Mouse (Mus musculus) testis, adult 2 months (tissue): ENCODE results near the gene Gsg1. TPM values are rescaled to one million over a fixed set of nuclear protein-coding genes. Genes with fewer than 3 reads are reported as not detected.

Source experiments
- H3K27ac ChIP-seq: fragments of 200-500 bp; 2 replicates; pipeline ENCODE4 v1.5.1; 2012; ENCODE audit warnings: low read depth, low read length; ENCODE audit not compliant: control insufficient read depth, insufficient read depth
- H3K27me3 ChIP-seq: fragments of 200-500 bp; 2 replicates; pipeline ENCODE4 v1.6.1; 2012; ENCODE audit warnings: mild to moderate bottlenecking, low read length, moderate library complexity; ENCODE audit not compliant: control insufficient read depth, insufficient read depth
- H3K36me3 ChIP-seq: fragments of 200-500 bp; 2 replicates; pipeline ENCODE4 v1.6.1; 2012; ENCODE audit warnings: mild to moderate bottlenecking, low read length; ENCODE audit not compliant: control insufficient read depth, insufficient read depth
- H3K4me1 ChIP-seq: fragments of 200-500 bp; 2 replicates; pipeline ENCODE4 v1.6.1; 2012; ENCODE audit warnings: low read length; ENCODE audit not compliant: control insufficient read depth, insufficient read depth
- H3K4me3 ChIP-seq: fragments of 200-500 bp; 2 replicates; pipeline ENCODE4 v1.5.1; 2012; ENCODE audit warnings: low read depth, mild to moderate bottlenecking, low read length, moderate library complexity, mixed read lengths; ENCODE audit not compliant: control insufficient read depth
- CTCF ChIP-seq: fragments of 200-500 bp; IDR thresholded peaks from 2 replicates; pipeline ENCODE4 v1.5.1; 2012; ENCODE audit warnings: low read depth, mild to moderate bottlenecking, inconsistent platforms, low read length, moderate library complexity; ENCODE audit not compliant: control insufficient read depth, insufficient read depth, insufficient replicate concordance
- POLR2A ChIP-seq: fragments of 200-500 bp; IDR thresholded peaks from 2 replicates; pipeline ENCODE4 v1.6.1; 2012; ENCODE audit warnings: low read depth, mild to moderate bottlenecking, inconsistent platforms, low read length, moderate library complexity; ENCODE audit not compliant: control insufficient read depth
- polyA plus RNA-seq: library from polyadenylated mRNA; depleted of rRNA; stranded (reverse); fragments of >200 nt; gene quantifications from 2 replicates; pipeline ENCODE4 v1.2.3, GENCODE M21; 2012; rRNA removed

The Gsg1 gene
- polyA plus RNA-seq = 4,178 and 4,188 TPM in 2 replicates

DNA sequence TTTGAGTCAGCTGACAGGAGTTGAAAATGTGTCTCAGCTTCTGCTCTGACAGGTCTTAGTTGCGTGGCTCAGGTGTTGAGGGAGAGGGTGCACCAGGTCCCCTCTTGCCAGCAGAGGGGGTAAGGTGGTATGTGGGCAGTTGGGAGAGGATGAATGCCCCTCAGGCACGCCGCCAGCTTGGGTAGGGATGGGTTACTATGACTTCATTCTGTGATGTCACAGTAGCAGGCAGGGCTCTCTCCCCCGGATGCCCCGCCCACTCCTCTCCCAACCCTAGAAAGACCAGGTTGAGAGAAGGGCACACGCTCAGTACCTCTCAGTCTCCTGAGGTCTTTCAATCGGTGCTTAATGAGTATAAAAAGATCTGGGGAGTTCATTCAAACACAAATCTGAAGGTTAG, at the start of gene Gsg1:
Gene Gsg1 (minus strand): TSS at position 199 of the 400 bp plus-strand sequence.
- H3K27me3 ChIP-seq = no peaks in the 10 kb centered on the region; the same call in 1 of the 2 replicates
- peaks cover 10% of the 10 kb centered on the region for H3K4me1 ChIP-seq
- H3K27ac ChIP-seq = peak within 1 kb of the TSS; percentile 85
- H3K36me3 ChIP-seq = no peaks in the 10 kb centered on the region
- no peak for TF ChIP-seq CTCF
- peak; percentile 97; the same call in 1 of the 2 replicates for TF ChIP-seq POLR2A
- H3K4me3 ChIP-seq = peak within 1 kb of the TSS; percentile 80

DNA sequence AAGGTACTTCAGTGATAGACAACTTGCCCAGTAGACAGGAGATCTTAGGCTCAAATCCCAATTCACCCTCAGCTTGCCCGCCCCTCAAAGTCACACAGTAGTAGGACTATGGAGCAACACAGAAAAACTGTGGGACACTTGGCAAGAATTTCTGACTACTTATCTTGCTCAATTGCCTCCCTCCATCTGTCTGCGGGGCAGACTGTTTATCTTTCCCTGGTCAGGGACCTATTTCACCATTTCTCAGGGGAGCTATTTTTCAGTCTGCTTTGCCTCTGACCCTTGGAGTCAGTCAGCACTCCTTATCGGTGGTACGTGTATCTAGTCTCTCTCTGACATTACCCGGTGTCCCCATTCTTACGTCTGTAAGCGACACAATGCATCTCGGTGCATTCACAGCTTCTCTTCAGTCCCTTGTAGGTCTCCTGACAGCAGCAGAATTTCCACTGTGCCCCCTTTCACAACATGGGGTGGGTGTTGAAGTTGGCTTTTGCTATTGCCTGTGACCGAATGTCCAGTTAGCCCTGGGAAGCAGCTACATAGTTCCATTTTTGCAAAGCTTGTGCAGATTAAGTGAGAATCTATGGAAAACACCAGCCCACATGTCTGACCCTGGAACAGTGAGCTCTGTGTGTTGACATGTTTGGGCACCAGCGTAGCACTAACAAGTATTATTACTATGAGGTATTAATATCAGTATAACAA, 48.4 kb upstream of the Gsg1 start:
- no peaks in the 10 kb centered on the region for H3K27me3 ChIP-seq
- TF ChIP-seq CTCF (no peak), POLR2A (no peak)
- H3K27ac ChIP-seq = no peak overlapping the region
- no peak overlapping the region for H3K4me3 ChIP-seq
- no peaks in the 10 kb centered on the region for H3K4me1 ChIP-seq
- H3K36me3 ChIP-seq = no peaks in the 10 kb centered on the region

DNA sequence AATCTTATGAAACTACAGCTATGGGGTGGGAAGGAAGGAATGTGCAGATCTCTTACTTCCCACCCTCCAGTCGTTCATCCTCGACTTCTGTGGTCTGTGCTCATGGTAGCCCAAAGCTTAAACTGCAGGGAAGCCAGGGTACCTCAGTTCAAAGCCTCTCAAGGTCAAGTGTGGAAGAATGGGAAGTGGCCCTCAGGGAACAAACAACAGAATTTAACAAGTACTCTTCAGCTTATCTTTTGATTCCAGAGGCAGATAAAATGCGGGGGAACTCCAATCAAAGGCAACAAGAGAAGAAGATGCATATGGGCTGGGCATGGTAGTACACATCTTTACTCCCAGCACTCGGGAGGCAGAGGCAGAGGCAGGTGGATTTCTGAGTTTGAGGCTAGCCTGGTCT, 46.3 kb upstream of the Gsg1 start:
- Histone ChIP-seq H3K36me3 (no peaks in the 10 kb centered on the region), H3K27me3 (no peaks in the 10 kb centered on the region), H3K4me3 (no peak overlapping the region), H3K27ac (no peak overlapping the region), H3K4me1 (peaks cover 7% of the 10 kb centered on the region; the same call in 1 of the 2 replicates)
- TF ChIP-seq CTCF = no peak
- no peak for TF ChIP-seq POLR2A

DNA sequence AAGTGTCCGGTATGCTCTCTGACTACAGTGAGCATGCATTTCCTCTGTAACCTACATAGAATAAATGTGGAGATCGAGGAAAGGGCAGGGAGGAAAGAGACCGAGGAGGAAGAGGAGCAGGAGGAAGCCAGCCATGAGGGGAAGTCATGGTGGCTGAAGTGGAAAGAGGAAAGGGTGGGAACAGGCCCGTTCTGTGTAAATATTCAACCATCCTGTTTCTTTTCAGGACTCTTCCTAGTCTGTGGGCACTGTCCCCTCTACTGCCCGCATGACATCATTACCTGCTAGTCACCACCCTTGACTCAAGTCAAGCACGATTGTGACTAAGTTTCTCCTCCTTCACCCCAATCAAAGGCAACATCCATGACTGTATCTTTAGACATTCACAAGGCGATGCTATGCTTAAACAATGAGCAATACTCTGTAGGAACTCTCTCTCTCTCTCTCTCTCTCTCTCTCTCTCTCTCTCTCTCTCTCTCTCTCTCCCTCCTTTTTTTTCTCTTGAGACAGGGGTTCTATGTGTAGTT, 44.9 kb upstream of the Gsg1 start:
- Histone ChIP-seq H3K27me3 (no peaks in the 10 kb centered on the region), H3K36me3 (no peaks in the 10 kb centered on the region), H3K27ac (no peak overlapping the region), H3K4me1 (peaks cover 7% of the 10 kb centered on the region; the same call in 1 of the 2 replicates), H3K4me3 (no peak overlapping the region)
- TF ChIP-seq POLR2A (no peak), CTCF (no peak)

DNA sequence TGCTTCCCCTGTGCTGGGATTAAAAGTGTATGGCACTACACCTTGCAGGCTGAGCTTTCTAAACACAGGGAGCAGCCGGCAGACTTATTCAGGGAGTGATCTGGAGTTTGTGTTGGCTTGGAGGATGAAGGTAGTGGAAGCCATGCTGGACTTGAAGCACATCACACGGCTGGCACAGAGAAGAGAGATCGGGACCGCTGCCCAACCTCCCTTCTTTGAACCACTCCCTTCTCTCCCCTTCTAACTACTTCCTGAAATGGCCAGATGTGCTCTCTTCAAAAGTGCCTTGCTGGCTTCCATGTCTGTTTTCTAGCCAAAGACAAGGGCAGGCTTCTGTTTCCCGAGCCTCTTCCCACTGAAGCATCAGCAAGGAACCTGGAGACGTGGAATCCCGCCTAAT, 43.4 kb upstream of the Gsg1 start:
- Histone ChIP-seq H3K27ac (no peak overlapping the region), H3K36me3 (no peaks in the 10 kb centered on the region), H3K4me3 (no peak overlapping the region), H3K27me3 (no peaks in the 10 kb centered on the region), H3K4me1 (peaks cover 7% of the 10 kb centered on the region; the same call in 1 of the 2 replicates)
- TF ChIP-seq POLR2A (no peak), CTCF (no peak)

DNA sequence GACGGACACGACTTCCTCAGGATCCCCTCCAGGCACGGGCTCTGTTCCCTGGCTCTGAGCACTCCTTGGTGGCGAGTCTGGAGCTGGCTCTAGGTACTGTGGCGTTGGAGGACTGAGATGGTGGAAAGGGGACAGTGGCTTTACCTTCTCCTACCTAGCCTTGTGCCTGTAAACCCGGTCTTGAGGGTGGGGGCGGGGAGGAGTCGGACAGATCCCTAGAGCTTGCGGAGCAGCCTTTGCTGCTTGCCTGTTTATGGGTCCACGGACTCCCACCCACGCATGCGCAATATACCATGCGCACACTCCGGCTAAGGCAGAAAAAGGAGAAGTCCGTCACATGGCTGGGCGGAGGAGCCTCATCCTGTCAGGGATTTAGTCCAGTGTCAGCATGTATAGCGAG, 42.1 kb upstream of the Gsg1 start:
- TF ChIP-seq CTCF (no peak), POLR2A (no peak)
- Histone ChIP-seq H3K4me3 (no peak overlapping the region), H3K36me3 (no peaks in the 10 kb centered on the region), H3K4me1 (peaks cover 7% of the 10 kb centered on the region; the same call in 1 of the 2 replicates), H3K27me3 (no peaks in the 10 kb centered on the region), H3K27ac (no peak overlapping the region)

DNA sequence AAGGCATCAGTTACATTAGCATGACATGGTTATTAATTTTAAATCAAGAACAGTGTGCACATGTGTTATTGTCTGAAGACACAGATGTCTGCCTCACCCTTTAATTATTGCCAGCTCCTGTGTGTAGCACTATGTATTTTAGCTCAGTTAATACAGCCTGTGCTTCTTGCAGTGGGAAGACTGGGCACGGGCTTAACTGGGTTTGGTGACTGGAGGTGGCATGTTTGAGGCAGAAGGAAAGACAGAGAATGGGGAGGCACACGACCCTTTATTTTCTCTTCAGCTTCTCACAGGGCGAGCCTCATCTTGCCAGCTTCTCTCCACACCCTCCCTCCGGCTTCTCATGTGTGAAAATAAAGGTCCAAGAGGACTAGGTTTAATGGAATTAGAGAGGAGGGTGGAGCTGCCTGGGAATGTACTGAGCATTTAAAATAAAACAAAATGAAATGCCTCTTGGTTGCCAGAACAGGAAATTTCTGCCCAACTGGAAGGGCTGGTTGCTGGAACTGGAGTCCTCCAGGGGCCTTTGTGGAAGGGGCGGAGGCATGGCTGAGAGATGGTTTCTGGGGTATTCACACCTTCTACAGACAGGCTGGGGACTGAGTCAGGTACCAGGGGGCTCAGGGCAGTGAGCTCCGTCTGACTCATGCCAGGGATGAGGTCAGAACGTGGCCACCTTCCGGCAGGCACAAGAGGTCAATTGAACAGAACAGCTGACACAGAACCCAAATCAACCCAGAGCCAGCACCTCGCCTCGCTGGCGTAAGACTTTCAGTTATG, 41.1 kb upstream of the Gsg1 start:
- H3K27ac ChIP-seq = no peak overlapping the region
- no peaks in the 10 kb centered on the region for H3K27me3 ChIP-seq
- TF ChIP-seq CTCF (no peak), POLR2A (no peak)
- no peaks in the 10 kb centered on the region for H3K36me3 ChIP-seq
- H3K4me3 ChIP-seq = no peak overlapping the region
- peaks cover 7% of the 10 kb centered on the region; the same call in 1 of the 2 replicates for H3K4me1 ChIP-seq
